Mouse (Mus musculus) embryonic fibroblast, embryonic 13.5 days (primary cell): ENCODE measurements around the gene Wdr54.

ENCODE experiments used
- CTCF ChIP-seq: IDR thresholded peaks from 2 replicates; pipeline ENCODE4 v1.5.1; 2011; ENCODE audit warnings: mild to moderate bottlenecking, control low read depth, low read length, moderate library complexity, borderline replicate concordance; ENCODE audit not compliant: insufficient read depth
- POLR2A ChIP-seq: IDR thresholded peaks from 2 replicates; pipeline ENCODE4 v1.6.1; 2011; ENCODE audit warnings: low read depth, mild to moderate bottlenecking, control low read depth, low read length, moderate library complexity

DNA sequence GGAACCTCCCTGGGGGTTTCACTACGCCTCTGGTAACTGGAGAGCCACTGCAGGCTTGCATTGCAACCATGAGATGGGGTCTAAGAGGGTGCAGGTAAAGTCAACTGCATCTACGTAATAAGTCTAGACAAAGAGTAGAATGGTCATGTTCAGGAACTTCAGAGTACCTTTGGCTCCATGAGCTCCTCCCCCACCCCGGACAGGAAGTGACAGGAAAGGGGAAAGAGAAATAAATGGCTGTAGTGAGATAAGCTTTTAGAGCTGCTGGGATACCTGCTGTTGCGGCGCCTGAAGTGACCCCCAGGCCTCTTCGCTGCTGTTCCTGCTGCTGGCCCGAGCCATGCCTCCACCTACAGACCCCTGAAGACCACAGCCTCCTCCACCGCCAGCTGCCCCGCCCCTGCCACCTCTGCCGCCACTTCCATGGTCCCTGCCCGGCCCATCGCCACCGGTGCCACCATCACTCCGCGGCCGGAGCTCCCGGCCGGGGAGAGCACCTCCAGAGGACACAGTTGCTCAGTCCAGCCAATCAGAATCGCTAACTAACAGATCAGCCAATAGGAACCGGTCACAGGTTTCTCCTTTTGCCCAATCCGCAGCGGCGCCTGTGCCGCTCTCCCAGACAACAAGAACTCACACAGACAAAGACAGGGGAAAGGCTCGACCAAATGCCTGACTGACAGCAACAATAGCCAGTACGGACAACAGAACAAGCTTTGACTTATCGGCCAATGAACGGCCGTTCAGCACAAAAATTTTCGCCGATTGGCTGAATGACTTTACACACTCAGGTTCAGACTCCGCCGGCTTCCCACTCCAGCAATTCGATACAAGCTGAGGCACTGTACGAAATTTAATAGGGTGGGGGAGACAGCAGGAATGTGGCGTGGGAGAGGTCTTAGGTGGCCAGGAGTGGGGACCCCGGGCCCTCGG is 35.0 kb downstream of the Wdr54 start, which contains the start of gene Wbp1:
- TF ChIP-seq CTCF (no peak), POLR2A (peak; percentile 77)
